Mouse (Mus musculus): ENCODE measurements around the gene Gm10322.
A peak's percentile ranks its signal among the peaks of the same experiment; 100 is the strongest.

Gene Gm10322

DNA sequence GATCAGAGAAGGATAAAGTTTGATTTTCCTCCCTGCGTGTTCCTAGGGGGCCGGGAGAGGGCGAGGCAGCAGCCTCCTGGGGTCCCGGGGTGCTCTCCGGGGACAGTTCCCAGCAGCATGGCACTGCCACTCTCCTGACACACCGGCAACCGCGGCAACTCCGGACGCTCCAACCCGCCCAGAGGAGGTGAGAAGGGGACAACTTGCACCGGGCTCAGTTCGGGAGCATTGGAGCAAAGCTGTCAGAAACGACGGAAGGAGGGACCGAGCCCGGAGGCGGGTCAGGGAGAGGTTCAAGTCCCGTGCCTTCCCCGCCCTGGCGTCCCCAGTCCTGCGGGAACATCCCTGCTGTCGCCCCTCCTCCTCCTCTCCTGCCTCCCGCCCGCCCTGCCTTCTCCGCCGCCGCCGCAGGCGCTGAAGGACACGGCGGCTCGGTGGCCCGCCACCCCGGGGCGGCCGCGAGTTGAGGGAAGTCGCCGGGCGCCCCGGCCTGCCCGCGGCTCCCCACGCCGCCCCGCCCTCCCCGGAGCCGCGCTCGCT lies at the start of gene Gm10322:
Gm10322 (plus strand) TSS at position 83 of the 540 bp plus-strand sequence.
- peak; percentile 42 to 55 for DNase-seq (ENCODE audit: low spot score in 2 of 2)

DNA sequence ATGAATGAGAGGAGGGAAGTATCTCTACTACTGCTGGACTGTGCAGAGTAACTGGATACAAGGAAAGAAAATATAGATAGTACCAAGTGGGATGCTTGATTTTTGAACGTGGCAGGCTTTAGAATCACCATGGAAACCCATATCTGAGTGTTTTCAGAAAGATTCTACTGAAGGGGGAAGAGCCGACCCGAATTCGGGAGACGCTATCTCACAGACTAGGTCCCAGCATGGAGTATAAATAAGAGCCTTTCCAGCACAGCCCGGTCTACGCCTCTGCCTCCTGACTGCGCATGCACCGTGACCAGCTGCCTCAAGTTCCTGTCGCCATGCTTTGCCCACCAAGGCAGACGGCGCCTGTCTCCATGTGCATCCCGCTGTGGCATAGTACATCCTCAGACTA lies 48.9 kb upstream of the Gm10322 start:
- DNase-seq (ENCODE audit: low spot score in 2 of 2): peak in 1 of 2 experiments; percentile 30

GRCm38 (mm10) chr10:59568665-59569480 lies 47.0 kb upstream of the Gm10322 start:
- DNase-seq (ENCODE audit: low spot score in 2 of 2): no peak

GRCm38 (mm10) chr10:59569481-59569869 lies 46.4 kb upstream of the Gm10322 start:
- DNase-seq (ENCODE audit: low spot score in 2 of 2): no peak

DNA sequence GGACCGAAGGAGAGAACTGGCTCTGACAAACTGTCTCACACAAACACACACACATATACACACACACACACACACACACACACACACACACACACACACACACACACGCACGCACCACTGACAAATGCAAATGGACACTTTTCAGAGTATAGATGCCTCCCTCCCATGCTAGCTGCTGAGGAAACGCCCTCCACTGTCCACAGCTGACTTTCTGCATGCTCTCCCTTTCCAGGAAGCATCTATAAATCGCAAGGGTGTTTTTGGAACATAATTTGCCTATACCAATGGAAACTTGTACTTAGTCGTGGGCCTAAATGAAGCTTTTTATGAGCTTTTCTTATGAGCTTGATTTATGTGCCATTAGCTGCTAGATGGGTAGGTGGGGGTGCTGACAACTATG lies 45.5 kb upstream of the Gm10322 start:
- no peak for DNase-seq (ENCODE audit: low spot score in 2 of 2)

- no peak for DNase-seq (ENCODE audit: low spot score in 2 of 2)
Observed at GRCm38 (mm10) chr10:59570780-59571179, 45.1 kb upstream of the Gm10322 start.

DNA sequence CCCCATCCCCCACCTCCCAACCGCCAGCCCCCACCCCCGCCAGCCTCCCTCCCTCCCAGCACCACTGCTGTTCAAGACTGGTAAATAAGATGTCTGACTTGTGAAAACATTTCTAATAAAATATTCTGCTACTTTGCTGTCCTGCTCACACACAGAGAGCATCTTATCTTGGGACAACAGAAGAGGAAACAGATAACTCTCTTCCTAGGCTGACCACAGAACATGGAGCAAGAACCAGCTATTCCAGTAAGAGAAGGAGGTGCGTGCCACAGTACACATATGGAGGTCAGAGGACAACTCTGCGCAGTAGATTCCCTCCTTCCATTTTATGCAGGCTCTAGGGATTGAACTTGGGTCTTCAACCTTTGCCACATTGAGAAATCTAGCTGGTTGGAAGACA lies 44.6 kb upstream of the Gm10322 start:
- no peak for DNase-seq (ENCODE audit: low spot score in 2 of 2)

DNA sequence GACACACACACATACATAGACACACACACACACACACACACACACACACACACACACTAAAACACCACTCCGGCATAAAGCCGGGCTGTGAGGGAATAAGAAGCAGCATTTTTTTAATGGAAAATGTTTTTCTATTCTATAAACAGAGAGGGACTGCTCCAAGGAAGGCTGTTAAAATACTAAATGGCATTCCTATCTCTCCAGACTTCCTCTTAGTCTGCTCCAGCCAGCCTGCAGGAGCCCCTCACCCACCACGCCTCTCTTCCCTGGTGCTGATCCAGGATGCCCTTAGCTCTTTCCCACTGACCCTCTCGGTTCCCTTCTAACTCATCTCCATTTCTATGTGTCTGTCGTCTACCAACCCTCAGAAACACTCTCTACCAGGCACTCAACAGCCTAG lies 43.9 kb upstream of the Gm10322 start:
- DNase-seq (ENCODE audit: low spot score in 2 of 2): no peak

DNA sequence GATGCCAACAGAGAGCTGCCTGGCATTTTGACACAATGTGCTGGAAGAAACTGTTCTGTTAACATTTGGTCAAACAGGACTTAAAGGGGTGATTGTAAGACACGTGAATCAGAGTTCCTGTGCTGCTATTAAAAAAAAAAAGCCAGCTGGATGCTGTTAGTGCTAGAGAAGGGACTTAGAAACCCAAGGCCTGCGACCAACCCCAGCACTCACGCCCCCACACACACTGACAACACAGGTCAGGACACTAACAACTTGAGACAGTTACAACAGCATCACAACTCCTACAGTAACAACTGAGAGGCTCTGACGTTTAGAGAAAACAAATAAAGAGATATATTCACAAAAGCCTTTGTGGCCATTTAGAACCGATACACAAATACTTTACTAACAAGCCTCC lies 39.6 kb upstream of the Gm10322 start:
- DNase-seq (ENCODE audit: low spot score in 2 of 2): no peak

DNA sequence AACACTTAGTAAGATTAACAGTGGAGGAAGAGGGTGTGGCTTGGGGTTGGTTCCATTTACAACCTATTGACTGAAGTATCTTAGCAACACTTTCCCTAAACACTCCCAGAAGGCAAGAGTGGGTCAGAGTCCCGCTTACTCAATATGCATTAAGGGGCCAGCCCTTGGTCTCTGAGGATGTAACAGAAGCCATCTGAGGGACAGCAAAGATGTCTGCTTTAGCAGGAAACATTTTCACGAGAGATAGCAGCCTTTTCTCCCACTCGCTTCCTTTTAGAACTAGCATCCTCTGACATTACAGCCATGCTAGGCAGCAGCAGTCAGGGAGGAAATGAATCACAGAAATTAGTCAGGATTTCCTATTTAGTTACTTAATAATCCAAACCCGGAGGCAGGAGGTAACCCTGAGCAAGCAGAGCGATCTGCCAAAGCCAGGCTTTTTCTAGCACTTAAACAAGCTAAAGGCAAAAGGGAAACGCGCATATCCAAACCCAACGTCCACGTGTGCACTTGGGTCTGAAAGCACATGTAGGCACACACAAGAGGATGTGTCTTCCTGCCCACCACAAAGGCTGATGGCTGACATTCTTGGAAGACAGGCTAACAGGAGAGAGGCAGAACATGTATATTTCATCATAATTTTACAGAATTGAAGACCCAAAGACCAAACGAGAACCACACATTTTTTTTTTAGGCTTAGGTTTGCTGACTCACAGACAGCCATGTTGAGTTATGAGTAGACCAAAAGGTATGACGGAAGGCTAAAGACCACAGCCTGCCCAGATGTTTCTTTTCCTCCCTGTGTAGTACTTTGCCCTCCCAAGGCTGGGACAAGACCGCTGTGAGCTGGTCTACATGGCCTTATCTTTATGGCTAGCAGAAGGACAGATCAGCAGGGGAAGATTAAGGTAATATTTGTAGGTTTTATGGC lies 37.7 kb upstream of the Gm10322 start:
- peak in 1 of 2 experiments; percentile 26 for DNase-seq (ENCODE audit: low spot score in 2 of 2)

DNA sequence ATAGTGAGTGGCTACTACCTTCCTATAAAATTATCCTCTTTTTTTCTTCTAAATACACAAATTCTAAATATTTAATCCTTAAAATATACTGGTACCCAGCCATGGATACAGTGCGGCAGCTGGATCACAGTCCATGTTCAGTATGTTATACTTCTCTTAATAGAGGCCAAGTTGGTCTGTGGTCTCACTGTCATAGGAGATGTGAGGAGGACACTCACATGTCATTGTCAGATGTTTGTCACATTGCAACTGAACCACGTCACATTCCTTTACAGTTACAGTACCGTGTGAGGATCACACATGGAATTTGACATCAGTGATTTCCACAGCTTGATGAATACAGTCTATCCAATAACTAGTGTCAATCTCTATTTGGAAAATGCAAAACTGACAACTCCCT lies 36.2 kb upstream of the Gm10322 start:
- no peak for DNase-seq (ENCODE audit: low spot score in 2 of 2)

- no peak for DNase-seq (ENCODE audit: low spot score in 2 of 2)
Observed at GRCm38 (mm10) chr10:59580593-59581149, 35.2 kb upstream of the Gm10322 start.

- DNase-seq (ENCODE audit: low spot score in 2 of 2): no peak
Observed at GRCm38 (mm10) chr10:59581826-59582543, 33.9 kb upstream of the Gm10322 start.

GRCm38 (mm10) chr10:59585621-59586020 lies 30.2 kb upstream of the Gm10322 start:
- DNase-seq (ENCODE audit: low spot score in 2 of 2): no peak

DNA sequence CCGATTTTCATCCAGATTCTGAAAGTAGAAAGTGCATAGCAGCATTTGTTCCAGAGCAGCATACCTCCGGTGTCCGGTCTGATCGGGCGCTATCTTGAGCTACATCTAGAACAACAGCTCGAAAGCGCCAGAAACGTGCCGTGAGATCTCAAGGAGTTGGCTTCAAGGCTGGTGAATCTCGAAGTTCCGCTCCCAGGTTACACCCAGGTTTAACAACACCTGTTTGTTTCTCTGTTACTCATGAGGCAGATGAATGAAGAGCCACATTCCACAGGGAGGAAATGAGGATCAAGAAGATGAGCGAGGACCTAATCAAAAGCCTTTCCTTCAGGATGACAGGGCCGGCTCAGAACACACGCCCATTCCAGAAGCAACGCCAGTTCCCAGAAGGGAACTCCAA lies 29.0 kb upstream of the Gm10322 start:
- no peak for DNase-seq (ENCODE audit: low spot score in 2 of 2)

DNA sequence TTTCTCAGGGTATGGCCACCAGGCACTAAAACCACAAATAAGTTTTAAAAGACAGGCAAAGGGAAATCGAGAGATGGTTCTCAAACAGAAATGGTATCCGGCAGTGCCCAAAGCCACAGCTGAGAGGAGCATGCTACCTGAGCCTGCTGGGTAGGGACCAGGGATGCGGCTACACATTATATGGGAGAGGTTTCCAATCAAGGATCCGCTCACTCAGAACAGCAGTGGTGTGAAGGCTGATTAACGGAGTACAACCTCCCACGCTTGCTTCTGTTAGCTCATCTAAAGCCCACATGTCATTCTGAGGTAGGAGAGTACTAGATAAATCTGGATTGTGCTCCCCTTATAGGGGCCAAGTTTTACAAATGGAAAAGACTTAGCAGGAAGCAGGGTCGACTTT lies 27.7 kb upstream of the Gm10322 start:
- peak in 1 of 2 experiments; percentile 53 for DNase-seq (ENCODE audit: low spot score in 2 of 2)

DNA sequence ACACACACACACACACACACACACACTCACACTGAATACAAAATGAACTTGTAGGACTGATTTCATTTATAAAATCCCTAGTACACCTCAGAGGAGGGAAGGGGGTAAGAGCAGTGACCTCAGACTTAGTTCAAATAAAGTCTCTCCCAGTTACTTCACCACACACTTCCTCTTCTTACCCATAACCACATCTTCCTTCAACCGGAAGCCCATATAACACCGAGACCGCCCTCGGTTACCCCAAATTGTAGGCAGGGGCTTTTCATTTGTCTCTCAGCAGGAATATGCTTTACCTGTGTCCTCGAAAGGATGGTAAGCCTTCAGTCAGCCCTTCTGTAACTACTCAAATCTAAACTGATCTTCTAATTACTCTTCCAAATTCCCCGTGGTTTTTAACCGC lies 26.4 kb upstream of the Gm10322 start:
- no peak for DNase-seq (ENCODE audit: low spot score in 2 of 2)

- no peak for DNase-seq (ENCODE audit: low spot score in 2 of 2)
Observed at GRCm38 (mm10) chr10:59589856-59590255, 26.0 kb upstream of the Gm10322 start.

DNA sequence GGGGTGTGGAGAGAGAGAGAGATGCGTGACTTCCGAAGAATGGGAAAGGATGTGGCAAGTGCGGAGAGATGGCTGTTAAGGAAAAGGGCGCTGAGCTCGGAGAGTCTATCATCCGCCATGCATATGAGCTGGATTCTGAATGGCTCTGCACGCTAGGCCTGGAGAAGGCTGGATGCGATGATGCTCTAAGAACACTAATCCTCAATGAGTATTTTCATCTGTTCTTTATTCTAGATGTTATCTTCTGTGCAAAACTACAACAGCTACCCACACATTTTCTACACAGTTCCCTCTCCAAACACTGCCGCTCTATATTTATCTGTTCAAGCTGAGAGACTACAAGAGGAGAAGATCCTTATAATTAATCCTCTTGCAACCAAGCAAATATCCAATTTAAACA lies 25.3 kb upstream of the Gm10322 start:
- peak; percentile 34 to 39 for DNase-seq (ENCODE audit: low spot score in 2 of 2)

GRCm38 (mm10) chr10:59593826-59594570 lies 21.9 kb upstream of the Gm10322 start:
- DNase-seq (ENCODE audit: low spot score in 2 of 2): peak; percentile 72 to 75

GRCm38 (mm10) chr10:59600516-59600915 lies 15.3 kb upstream of the Gm10322 start:
- DNase-seq (ENCODE audit: low spot score in 2 of 2): no peak
